ENCODE assay signal across 11 mouse cellular contexts in the genomic region with DNA sequence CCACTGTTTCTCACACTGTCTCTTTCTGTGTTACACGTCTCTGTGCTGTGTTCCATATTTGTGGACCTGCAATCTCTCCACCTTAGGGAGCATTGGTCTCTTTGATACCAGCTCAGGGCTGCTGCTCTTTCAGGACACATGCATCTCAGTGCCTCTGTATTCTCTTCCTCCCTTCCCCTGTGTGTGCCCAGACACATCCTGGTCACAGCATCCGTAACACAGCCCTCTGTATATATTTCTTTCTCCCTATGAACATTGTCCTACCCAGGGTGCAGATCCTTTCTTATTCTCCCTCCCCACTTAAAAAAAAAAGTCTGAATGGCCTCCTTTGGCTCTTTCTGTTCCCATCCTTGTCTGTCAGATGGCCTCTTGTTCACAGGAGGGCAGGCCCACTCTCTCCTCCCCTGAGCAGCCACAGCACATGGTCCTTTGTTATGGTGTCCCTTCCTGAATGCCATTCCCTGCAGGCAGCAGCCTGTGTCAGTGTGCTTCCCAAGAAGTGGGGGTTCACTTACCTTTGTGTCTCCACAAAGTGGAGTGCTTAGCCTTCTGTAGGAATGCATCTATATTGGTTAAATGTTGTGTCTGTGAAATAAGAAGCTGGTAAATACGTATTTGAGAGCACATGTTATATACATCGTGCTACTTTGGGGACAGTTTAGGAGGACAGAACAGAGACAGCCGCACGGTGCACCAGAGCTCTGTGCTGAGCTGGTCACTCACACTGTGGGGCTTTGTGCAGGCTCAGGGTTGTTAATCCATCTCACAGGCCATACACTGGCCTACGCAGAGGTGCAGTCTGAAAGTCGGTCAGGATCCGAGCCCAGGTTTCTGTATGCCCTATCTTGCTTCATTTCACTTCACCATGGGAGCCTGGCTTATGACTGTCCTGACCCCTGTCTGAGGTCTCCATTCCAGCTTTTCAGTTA. TPM values are rescaled to one million over a fixed set of nuclear protein-coding genes. Genes with fewer than 3 reads are reported as not detected.
A peak's percentile ranks its signal among the peaks of the same experiment; 100 is the strongest.
DNase-seq lines count a peak whose midpoint lies in the region; ATAC-seq lines count a peak whose summit lies in the region.
"Had no signal": no experiment of that assay in that cellular context is flagged by ENCODE, and none has a peak within 500 bp of the region (broad histone marks: within the 10 kb centered on the region; RNA-seq: fewer than 3 reads in every experiment).

No protein-coding gene starts in this region.

- WGBS in forebrain, embryonic 15.5 days = 17% methylated on average over 9 of the region's 9 CpGs
- WGBS in midbrain, embryonic 11.5 days = 11% methylated on average over 9 of the region's 9 CpGs

- no peaks in the 10 kb centered on the region for H3K9me3 ChIP-seq in forebrain, embryonic 15.5 days
- H3K9me3 ChIP-seq in midbrain, embryonic 11.5 days (ENCODE audit: control insufficient read depth, low read length) = no peaks in the 10 kb centered on the region

- no peak overlapping the region for H3K4me3 ChIP-seq in forebrain, embryonic 15.5 days
- H3K4me3 ChIP-seq in midbrain, embryonic 11.5 days (ENCODE audit: low read depth, low read length) = no peak overlapping the region

- H3K4me1 ChIP-seq in forebrain, embryonic 15.5 days = peaks cover 76% of the 10 kb centered on the region
- H3K4me1 ChIP-seq in midbrain, embryonic 11.5 days (ENCODE audit: control insufficient read depth, insufficient read depth, low read length) = peaks cover 66% of the 10 kb centered on the region

- DNase-seq in retina, postnatal 1 day = peak; percentile 49
- no peak for DNase-seq in retina, embryonic 14.5 days (ENCODE audit: low spot score)
- DNase-seq in midbrain, embryonic 11.5 days (ENCODE audit: low spot score, missing footprints) = peak; percentile 92
- no peak for DNase-seq in gastrocnemius, postnatal 10 days
- DNase-seq in layer of hippocampus, adult 11-12 months (ENCODE audit: low spot score) = no peak
- DNase-seq in urinary bladder, adult 2 months (ENCODE audit: low spot score) = no peak
- DNase-seq in left cerebral cortex, postnatal 25 days (ENCODE audit: low spot score in 2 of 2) = no peak
- DNase-seq: cerebellum, adult 9-11 months; kidney, adult 11 months; lung, adult 2 months had no signal

- H3K9ac ChIP-seq in forebrain, embryonic 15.5 days (replicated peaks) = no peak overlapping the region
- H3K9ac ChIP-seq in midbrain, embryonic 11.5 days (ENCODE audit: low read length) = peak overlapping the region; percentile 58

- peak overlapping the region; percentile 60 for H3K27ac ChIP-seq in forebrain, embryonic 15.5 days (replicated peaks)
- peak overlapping the region; percentile 86 for H3K27ac ChIP-seq in midbrain, embryonic 11.5 days (ENCODE audit: low read depth, low read length)

- peak; percentile 62 for ATAC-seq in forebrain, embryonic 15.5 days (replicated peaks)
- ATAC-seq in midbrain, embryonic 11.5 days (ENCODE audit: low FRiP score) = peak; percentile 87

- 0 out of 2 replicates have a peak overlapping the region, but pooled peaks have one; percentile 0 for H3K4me2 ChIP-seq in forebrain, embryonic 15.5 days (replicated peaks)
- peak overlapping the region; percentile 31 for H3K4me2 ChIP-seq in midbrain, embryonic 11.5 days

- intact Hi-C loops in left cerebral cortex, postnatal 25 days (cut with DNase I) = no loop called here

- H3K36me3 ChIP-seq in forebrain, embryonic 15.5 days = no peaks in the 10 kb centered on the region
- H3K36me3 ChIP-seq in midbrain, embryonic 11.5 days (ENCODE audit: control insufficient read depth, insufficient read depth, low read length) = no peaks in the 10 kb centered on the region

- no peaks in the 10 kb centered on the region for H3K27me3 ChIP-seq in forebrain, embryonic 15.5 days
- no peaks in the 10 kb centered on the region for H3K27me3 ChIP-seq in midbrain, embryonic 11.5 days (ENCODE audit: control insufficient read depth, insufficient read depth, low read length)

RNA-seq across cellular contexts. Expression of gene Msantd3, which starts 7.1 kb away (rescaled TPM):
- polyA plus RNA-seq in forebrain, embryonic 15.5 days (2015; fragmentation: Nextera tagmentation; extraction: Ambion mirVana) = 43.9 and 45.2 TPM in 2 replicates
- polyA plus RNA-seq in midbrain, embryonic 11.5 days (2014; fragmentation: Nextera tagmentation; extraction: Ambion mirVana) = 77.6 and 81.8 TPM in 2 replicates
- total RNA-seq in gastrocnemius, postnatal 10 days (2021) = 10 to 100 TPM; 22.0 to 22.6 TPM
- polyA plus RNA-seq in urinary bladder, adult 2 months (2012; rRNA removed) = 22.6 and 25.4 TPM in 2 replicates
- 10 to 100 TPM; 25.3 to 26.5 TPM for total RNA-seq in left cerebral cortex, postnatal 25 days (2021)

RNA-seq across cellular contexts. Expression of gene Tmeff1, which starts 38.1 kb away (rescaled TPM):
- 228 and 241 TPM in 2 replicates for polyA plus RNA-seq in forebrain, embryonic 15.5 days (2015; fragmentation: Nextera tagmentation; extraction: Ambion mirVana)
- polyA plus RNA-seq in midbrain, embryonic 11.5 days (2014; fragmentation: Nextera tagmentation; extraction: Ambion mirVana) = 258 TPM in 2 replicates
- 1 to 10 TPM; 2.7 to 3.1 TPM for total RNA-seq in gastrocnemius, postnatal 10 days (2021)
- polyA plus RNA-seq in urinary bladder, adult 2 months (2012; rRNA removed) = 20.0 and 22.8 TPM in 2 replicates
- 100 to 1,000 TPM; 118 to 124 TPM for total RNA-seq in left cerebral cortex, postnatal 25 days (2021)

Comparison
In these comparisons a context has a peak if more than half of its experiments do, and no peak if none do; other contexts are left out.
1. DNase-seq: peak in retina, postnatal 1 day (single experiment) and midbrain, embryonic 11.5 days (single experiment); none in retina, embryonic 14.5 days (single experiment), gastrocnemius, postnatal 10 days (single experiment), layer of hippocampus, adult 11-12 months (single experiment), urinary bladder, adult 2 months (single experiment) and left cerebral cortex, postnatal 25 days (0 of 2).